Mouse (Mus musculus) neural tube, postnatal 0 days (tissue): ENCODE measurements around the gene Dnah7c. TPM values are rescaled to one million over a fixed set of nuclear protein-coding genes. Genes with fewer than 3 reads are reported as not detected.

ENCODE experiments used
- polyA plus RNA-seq: library from polyadenylated mRNA; unstranded; fragments of >200 nt; fragmentation: Nextera tagmentation; extraction: Ambion mirVana; gene quantifications from 2 replicates; pipeline ENCODE4 v1.2.1, GENCODE M21; 2015

The Dnah7c gene
- polyA plus RNA-seq = 0.17 and 0.34 TPM in 2 replicates

DNA sequence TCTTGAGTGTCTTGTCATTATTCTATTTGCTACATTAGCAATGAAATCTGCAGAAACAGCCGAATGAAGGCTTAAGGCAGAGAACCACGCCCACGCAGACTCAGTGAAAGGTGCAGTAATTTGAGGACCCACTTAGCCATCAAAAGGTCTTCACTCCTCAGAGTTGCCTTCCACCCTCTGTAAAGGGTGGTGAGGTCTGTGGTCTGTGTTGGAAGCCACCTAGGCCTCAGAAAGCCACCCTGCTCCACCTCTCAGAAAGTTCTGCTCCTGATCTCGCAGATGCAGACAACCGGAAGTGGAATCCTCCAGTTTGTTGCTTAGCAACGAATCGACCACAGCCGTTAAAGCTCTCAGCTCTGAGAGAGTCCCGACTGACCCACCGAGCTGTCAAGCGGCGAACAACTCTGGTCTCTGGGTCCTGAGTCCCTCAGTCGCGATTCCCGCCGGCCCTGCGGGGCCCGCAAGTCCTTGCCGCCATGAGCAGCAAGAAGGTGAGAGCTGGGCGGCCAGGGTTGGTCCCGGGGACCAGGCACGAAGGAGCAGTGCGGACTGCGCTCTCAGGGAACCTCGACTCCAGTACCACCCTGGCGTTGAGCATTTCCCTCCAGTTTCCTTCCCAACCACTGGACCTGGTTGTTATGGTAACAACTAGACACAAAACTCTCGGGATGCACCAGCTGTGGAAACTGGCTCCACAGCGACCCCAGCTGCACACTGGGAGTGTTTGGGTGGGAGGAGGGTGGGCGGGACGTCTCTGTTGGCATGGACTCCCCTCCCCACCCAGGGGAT lies at the start of gene Dnah7c:
TSS of gene Dnah7c (plus strand) at position 456 of the 789 bp plus-strand sequence.

